Mouse (Mus musculus) limb, embryonic 11.5 days (tissue): ENCODE results near the gene Wbp11. TPM values are rescaled to one million over a fixed set of nuclear protein-coding genes. Genes with fewer than 3 reads are reported as not detected.

Source experiments
- ATAC-seq: fragments of 200-750 bp; cut with Nextera tagmentation; 2 replicates; pipeline ENCODE4 v1.8.0; 2017; ENCODE audit warnings: low read depth; ENCODE audit not compliant: insufficient number of reproducible peaks, low FRiP score, low TSS enrichment
- DNase-seq: peaks from one replicate; pipeline ENCODE4 v3.0.0-alpha.2; 2015; ENCODE audit warnings: low spot score
- H3K27ac ChIP-seq: fragments of 300-500 bp; sonication (generic); replicated peaks from 2 replicates; pipeline ENCODE4 v1.5.1; 2014; ENCODE audit warnings: low read depth, mild to moderate bottlenecking, low read length
- H3K27me3 ChIP-seq: fragments of 300-500 bp; sonication (generic); 2 replicates; pipeline ENCODE4 v1.6.1; 2014; ENCODE audit warnings: mild to moderate bottlenecking, low read length, mixed read lengths; ENCODE audit not compliant: control insufficient read depth, insufficient read depth
- H3K36me3 ChIP-seq: fragments of 300-500 bp; sonication (generic); 2 replicates; pipeline ENCODE4 v1.6.1; 2014; ENCODE audit warnings: mild to moderate bottlenecking, low read length, moderate library complexity, mixed read lengths; ENCODE audit not compliant: control insufficient read depth, insufficient read depth
- H3K4me1 ChIP-seq: fragments of 300-500 bp; sonication (generic); 2 replicates; pipeline ENCODE4 v1.6.1; 2014; ENCODE audit warnings: low read length, mixed read lengths; ENCODE audit not compliant: control insufficient read depth, insufficient read depth
- H3K4me2 ChIP-seq: fragments of 300-500 bp; sonication (generic); 2 replicates; pipeline ENCODE4 v1.6.1; 2014; ENCODE audit warnings: low read depth, mild to moderate bottlenecking, moderate library complexity; ENCODE audit not compliant: severe bottlenecking
- H3K4me3 ChIP-seq: fragments of 300-500 bp; sonication (generic); 2 replicates; pipeline ENCODE4 v1.5.1; 2014; ENCODE audit warnings: low read depth, low read length
- H3K9ac ChIP-seq: fragments of 300-500 bp; sonication (generic); 2 replicates; pipeline ENCODE4 v1.6.1; 2014; ENCODE audit warnings: mild to moderate bottlenecking, low read length
- H3K9me3 ChIP-seq: fragments of 300-500 bp; sonication (generic); 2 replicates; pipeline ENCODE4 v1.6.1; 2016; ENCODE audit warnings: low read length; ENCODE audit not compliant: control insufficient read depth
- WGBS: fragments of 180-500 bp; shearing (Covaris S2); extraction: QIAGEN DNeasy Blood & Tissue Kit; methylation state at CpG from one replicate; pipeline ENCODE4 v1.1.7; 2014; 5-methylcytosine and 5-hydroxymethylcytosine counted together
- polyA plus RNA-seq: library from polyadenylated mRNA; unstranded; fragments of >200 nt; fragmentation: Nextera tagmentation; extraction: Ambion mirVana; gene quantifications from 2 replicates; pipeline ENCODE4 v1.2.1, GENCODE M21; 2014

The Wbp11 gene
- polyA plus RNA-seq, 1 experiment from 2014 or later = 169 TPM

- H3K9me3 ChIP-seq = no peaks in the 10 kb centered on the region
- 71% methylated on average over 5 of the region's 5 CpGs for WGBS
- DNase-seq = no peak
Observed at GRCm38 (mm10) chr6:136831712-136832111, 3.7 kb upstream of the Wbp11 start.

GRCm38 (mm10) chr6:136828681-136829080 is 648 bp upstream of the Wbp11 start:
- Histone ChIP-seq H3K9ac (peak overlapping the region; percentile 60), H3K27me3 (no peaks in the 10 kb centered on the region), H3K4me2 (peak overlapping the region; percentile 40), H3K9me3 (no peaks in the 10 kb centered on the region), H3K4me3 (peak overlapping the region; percentile 94), H3K36me3 (peaks cover 6% of the 10 kb centered on the region; the same call in 1 of the 2 replicates), H3K27ac (no peak overlapping the region), H3K4me1 (no peaks in the 10 kb centered on the region)
- no peak; the same call in 1 of the 2 replicates for ATAC-seq
- 32% methylated on average over 4 of the region's 4 CpGs for WGBS
- DNase-seq = no peak

More at GRCm38 (mm10) chr6:136831712-136832111, 3.7 kb upstream of the Wbp11 start:
- Histone ChIP-seq H3K9ac (no peak overlapping the region), H3K4me2 (no peak overlapping the region), H3K27me3 (no peaks in the 10 kb centered on the region), H3K36me3 (no peaks in the 10 kb centered on the region), H3K27ac (no peak overlapping the region), H3K4me1 (no peaks in the 10 kb centered on the region), H3K4me3 (no peak overlapping the region)
- no peak for ATAC-seq

DNA sequence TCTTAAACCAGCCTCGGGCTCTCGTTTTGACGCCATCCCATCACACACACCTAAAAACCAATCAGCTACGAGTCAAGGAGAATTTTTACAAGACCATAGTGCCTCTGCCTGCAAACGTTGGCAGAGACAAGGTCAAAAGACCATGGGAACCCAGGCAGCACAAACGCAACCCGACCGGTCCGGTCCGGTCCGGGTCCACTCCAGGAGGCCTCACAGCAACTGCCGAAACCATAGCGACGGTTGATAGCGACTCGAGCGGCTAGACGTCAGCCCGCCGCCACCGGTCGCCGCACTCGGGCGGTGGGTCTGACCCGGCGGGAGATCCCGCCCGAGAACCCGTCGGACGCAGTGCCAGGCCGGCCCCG is 535 bp downstream of the Wbp11 start, which contains the start of gene BC049715:
BC049715 (plus strand) TSS at position 111 of the 365 bp plus-strand sequence.
- peak within 1 kb of the TSS; percentile 94 for H3K4me3 ChIP-seq
- H3K4me2 ChIP-seq = peak within 1 kb of the TSS; percentile 83
- H3K27ac ChIP-seq = peak within 1 kb of the TSS; percentile 57
- no peaks in the 10 kb centered on the region for H3K9me3 ChIP-seq
- peak within 1 kb of the TSS; percentile 95 for H3K9ac ChIP-seq
- H3K36me3 ChIP-seq = peaks cover 12% of the 10 kb centered on the region; the same call in 1 of the 2 replicates
- ATAC-seq (peak; percentile 3; the same call in 1 of the 2 replicates), DNase-seq (peak; percentile 44)
- WGBS = under 1% methylated on average over 34 of the region's 34 CpGs
- no peaks in the 10 kb centered on the region for H3K4me1 ChIP-seq
- no peaks in the 10 kb centered on the region for H3K27me3 ChIP-seq

DNA sequence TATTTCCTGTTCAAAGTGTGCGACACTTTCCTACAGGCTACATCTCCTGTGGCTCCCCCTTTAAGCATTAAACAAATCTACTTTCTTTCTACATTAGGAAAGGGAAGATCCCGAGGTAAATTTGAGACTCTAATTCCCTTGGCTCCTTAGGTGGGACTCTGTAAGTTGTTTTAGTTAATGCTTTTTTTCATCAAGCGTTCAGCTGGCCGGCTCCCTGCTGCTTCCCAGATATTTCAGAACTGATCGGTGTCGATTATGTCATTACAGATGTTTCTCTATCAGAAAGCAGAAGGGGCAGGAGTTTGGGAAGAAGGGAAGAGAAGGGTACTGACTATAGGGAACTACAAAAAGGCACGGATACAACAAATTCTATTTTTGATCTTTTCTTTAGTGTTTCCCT is 917 bp downstream of the Wbp11 start:
- Histone ChIP-seq H3K9me3 (no peaks in the 10 kb centered on the region), H3K4me3 (peak overlapping the region; percentile 94), H3K27ac (no peak overlapping the region), H3K4me2 (peak overlapping the region; percentile 83), H3K9ac (peak overlapping the region; percentile 95), H3K4me1 (no peaks in the 10 kb centered on the region), H3K36me3 (peaks cover 14% of the 10 kb centered on the region; the same call in 1 of the 2 replicates), H3K27me3 (no peaks in the 10 kb centered on the region)
- DNase-seq (no peak), ATAC-seq (no peak)
- WGBS = 19% methylated on average over 7 of the region's 7 CpGs

- 90% methylated on average over 8 of the region's 8 CpGs for WGBS
- DNase-seq (no peak), ATAC-seq (no peak)
- Histone ChIP-seq H3K9me3 (no peaks in the 10 kb centered on the region), H3K9ac (no peak overlapping the region), H3K4me1 (no peaks in the 10 kb centered on the region), H3K27ac (no peak overlapping the region), H3K4me3 (no peak overlapping the region), H3K4me2 (no peak overlapping the region), H3K27me3 (no peaks in the 10 kb centered on the region), H3K36me3 (peaks cover 35% of the 10 kb centered on the region)
Observed at GRCm38 (mm10) chr6:136824987-136825386, 3.0 kb downstream of the Wbp11 start.

DNA sequence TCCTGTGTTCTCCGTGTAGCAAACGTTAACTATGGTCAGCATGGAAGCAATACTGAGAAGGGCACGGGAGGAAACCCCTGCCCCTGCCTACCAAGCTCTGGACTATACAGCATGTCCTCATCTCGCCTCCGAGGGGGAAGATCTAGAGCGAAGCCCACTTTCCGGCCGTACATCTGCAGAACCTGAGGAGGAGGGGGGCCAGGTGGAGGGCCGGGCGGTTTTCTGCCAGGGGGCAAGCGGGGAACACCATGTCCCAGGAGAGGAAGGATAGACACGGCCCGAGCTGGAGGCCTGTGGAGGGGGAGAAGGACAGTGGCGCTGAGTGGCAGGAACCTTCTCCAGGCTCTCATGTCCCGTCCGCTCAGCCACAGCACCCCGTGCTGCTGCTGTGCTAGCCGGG is 6.9 kb downstream of the Wbp11 start:
- Histone ChIP-seq H3K9ac (no peak overlapping the region), H3K27me3 (no peaks in the 10 kb centered on the region), H3K9me3 (no peaks in the 10 kb centered on the region), H3K4me3 (no peak overlapping the region), H3K4me2 (no peak overlapping the region), H3K4me1 (no peaks in the 10 kb centered on the region), H3K36me3 (peaks cover 54% of the 10 kb centered on the region), H3K27ac (no peak overlapping the region)
- DNase-seq (no peak), ATAC-seq (no peak)
- 92% methylated on average over 18 of the region's 18 CpGs for WGBS

- Histone ChIP-seq H3K4me1 (no peaks in the 10 kb centered on the region), H3K27me3 (no peaks in the 10 kb centered on the region), H3K9me3 (no peaks in the 10 kb centered on the region), H3K27ac (no peak overlapping the region), H3K4me3 (no peak overlapping the region), H3K9ac (no peak overlapping the region), H3K36me3 (peaks cover 59% of the 10 kb centered on the region), H3K4me2 (no peak overlapping the region)
- ATAC-seq (no peak), DNase-seq (no peak)
- WGBS = 95% methylated on average over 21 of the region's 21 CpGs
Observed at GRCm38 (mm10) chr6:136820381-136820780, 7.7 kb downstream of the Wbp11 start.

DNA sequence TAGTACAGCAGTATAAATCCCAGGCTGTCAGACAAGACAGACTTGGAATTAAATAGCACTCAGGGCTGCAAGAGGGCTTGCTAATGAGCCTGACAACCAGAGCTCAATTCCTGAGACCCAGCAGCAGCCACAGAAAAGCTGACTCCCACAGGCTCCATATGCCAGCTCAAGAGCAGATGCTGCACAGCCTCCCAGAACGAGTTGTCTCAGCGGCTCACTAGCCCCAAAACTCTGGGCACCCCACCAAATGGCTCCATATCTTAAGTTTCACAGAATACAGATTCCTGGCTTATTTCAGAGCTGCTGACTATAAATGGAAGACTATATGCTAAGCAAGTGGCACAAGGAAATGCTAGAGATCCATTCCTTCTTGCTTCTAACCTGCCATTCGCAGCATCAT is 10.5 kb downstream of the Wbp11 start:
- no peaks in the 10 kb centered on the region for H3K9me3 ChIP-seq
- no peak overlapping the region for H3K4me3 ChIP-seq
- DNase-seq = no peak
- H3K4me2 ChIP-seq = no peak overlapping the region
- no peaks in the 10 kb centered on the region for H3K27me3 ChIP-seq
- peaks cover 63% of the 10 kb centered on the region for H3K36me3 ChIP-seq
- no peak overlapping the region for H3K27ac ChIP-seq
- no peak overlapping the region for H3K9ac ChIP-seq
- WGBS = 91% methylated on average over 3 of the region's 3 CpGs
- no peaks in the 10 kb centered on the region for H3K4me1 ChIP-seq
- no peak for ATAC-seq

DNA sequence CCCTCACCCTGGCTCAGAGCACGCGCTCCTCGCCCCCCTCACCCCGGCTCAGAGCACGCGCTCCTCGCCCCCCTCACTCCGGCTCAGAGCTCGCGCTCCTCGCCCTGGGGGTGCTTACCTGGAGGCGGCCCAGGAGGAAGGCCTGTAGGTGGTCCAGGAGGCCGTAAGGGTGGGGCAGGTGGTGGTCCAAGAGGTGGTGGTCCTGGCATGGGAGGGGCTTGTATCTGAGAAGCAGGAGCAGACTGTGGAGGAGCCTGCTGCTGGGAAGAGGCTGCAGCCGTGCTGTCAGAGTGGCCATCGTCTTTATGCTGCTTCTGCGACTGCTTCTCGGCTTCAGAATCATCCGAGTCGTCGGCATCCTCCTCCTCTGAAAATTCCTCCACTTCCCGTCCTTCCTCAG is 11.2 kb downstream of the Wbp11 start:
- no peak overlapping the region for H3K4me3 ChIP-seq
- no peaks in the 10 kb centered on the region for H3K4me1 ChIP-seq
- DNase-seq (no peak), ATAC-seq (no peak)
- no peaks in the 10 kb centered on the region for H3K9me3 ChIP-seq
- peaks cover 60% of the 10 kb centered on the region for H3K36me3 ChIP-seq
- H3K4me2 ChIP-seq = no peak overlapping the region
- WGBS = 95% methylated on average over 21 of the region's 21 CpGs
- no peak overlapping the region for H3K9ac ChIP-seq
- no peak overlapping the region for H3K27ac ChIP-seq
- no peaks in the 10 kb centered on the region for H3K27me3 ChIP-seq
